Mouse (Mus musculus) bone marrow, adult 2 months (tissue): ENCODE data around the gene Cd200r1.

Source experiments
- CTCF ChIP-seq: fragments of 200-500 bp; IDR thresholded peaks from 2 replicates; pipeline ENCODE4 v1.5.1; 2011; ENCODE audit warnings: low read length, control low read depth; ENCODE audit not compliant: control insufficient read depth, insufficient read depth
- POLR2A ChIP-seq: fragments of 200-500 bp; IDR thresholded peaks from 2 replicates; pipeline ENCODE4 v1.6.1; 2011; ENCODE audit warnings: low read depth, mild to moderate bottlenecking, control low read depth, low read length, borderline replicate concordance; ENCODE audit not compliant: control insufficient read depth

- TF ChIP-seq POLR2A (no peak), CTCF (no peak)
These were observed 14.0 kb downstream of the Cd200r1 start for GRCm38 (mm10) chr16:44779494-44779893.
